Mouse (Mus musculus): Measurements from ENCODE around the gene Fndc3b.

Fndc3b gene

GRCm38 (mm10) chr3:27592728-27593484, 118.2 kb downstream of the Fndc3b start:
- no peak for DNase-seq (ENCODE audit: low spot score in 2 of 2)

GRCm38 (mm10) chr3:27590823-27591222, 120.3 kb downstream of the Fndc3b start:
- no peak for DNase-seq (ENCODE audit: low spot score in 2 of 2)

GRCm38 (mm10) chr3:27589305-27589704, 121.8 kb downstream of the Fndc3b start:
- DNase-seq (ENCODE audit: low spot score in 2 of 2), result no peak

- no peak for DNase-seq (ENCODE audit: low spot score in 2 of 2)
These were observed 122.5 kb downstream of the Fndc3b start for GRCm38 (mm10) chr3:27588604-27589003.

GRCm38 (mm10) chr3:27584607-27585605, 126.2 kb downstream of the Fndc3b start:
- no peak for DNase-seq (ENCODE audit: low spot score in 2 of 2)

GRCm38 (mm10) chr3:27581931-27582840, 128.9 kb downstream of the Fndc3b start:
- no peak for DNase-seq (ENCODE audit: low spot score in 2 of 2)

GRCm38 (mm10) chr3:27580956-27581355, 130.2 kb downstream of the Fndc3b start:
- DNase-seq (ENCODE audit: low spot score in 2 of 2), result no peak

- no peak for DNase-seq (ENCODE audit: low spot score in 2 of 2)
These were observed 131.1 kb downstream of the Fndc3b start for GRCm38 (mm10) chr3:27579894-27580613.

- DNase-seq (ENCODE audit: low spot score in 2 of 2), result peak in 1 of 2 experiments; percentile 41
These were observed 131.9 kb downstream of the Fndc3b start for GRCm38 (mm10) chr3:27579229-27579628.

GRCm38 (mm10) chr3:27577349-27578025, 133.6 kb downstream of the Fndc3b start:
- DNase-seq (ENCODE audit: low spot score in 2 of 2), result no peak

GRCm38 (mm10) chr3:27574241-27574640, 136.9 kb downstream of the Fndc3b start:
- no peak for DNase-seq (ENCODE audit: low spot score in 2 of 2)

- DNase-seq (ENCODE audit: low spot score in 2 of 2), result no peak
These were observed 137.6 kb downstream of the Fndc3b start for GRCm38 (mm10) chr3:27573458-27573857.

GRCm38 (mm10) chr3:27572305-27572704, 138.8 kb downstream of the Fndc3b start:
- DNase-seq (ENCODE audit: low spot score in 2 of 2), result no peak

GRCm38 (mm10) chr3:27565314-27565713, 145.8 kb downstream of the Fndc3b start:
- no peak for DNase-seq (ENCODE audit: low spot score in 2 of 2)

- DNase-seq (ENCODE audit: low spot score in 2 of 2), result no peak
These were observed 148.0 kb downstream of the Fndc3b start for GRCm38 (mm10) chr3:27563047-27563624.

GRCm38 (mm10) chr3:27562476-27562875, 148.6 kb downstream of the Fndc3b start:
- no peak for DNase-seq (ENCODE audit: low spot score in 2 of 2)

- DNase-seq (ENCODE audit: low spot score in 2 of 2), result no peak
These were observed 149.2 kb downstream of the Fndc3b start for GRCm38 (mm10) chr3:27561921-27562320.

- DNase-seq (ENCODE audit: low spot score in 2 of 2), result no peak
These were observed 151.8 kb downstream of the Fndc3b start for GRCm38 (mm10) chr3:27559316-27559715.

- DNase-seq (ENCODE audit: low spot score in 2 of 2), result no peak
These were observed 153.8 kb downstream of the Fndc3b start for GRCm38 (mm10) chr3:27557100-27558004.
